Mouse (Mus musculus) kidney, adult 2 months (tissue): ENCODE measurements around the gene Osbpl3. TPM values are rescaled to one million over a fixed set of nuclear protein-coding genes. Genes with fewer than 3 reads are reported as not detected.

Source experiments
- DNase-seq: peaks from one replicate; pipeline ENCODE4 v3.0.0; 2021
- H3K27ac ChIP-seq: fragments of 200-500 bp; 2 replicates; pipeline ENCODE4 v1.5.1; 2012; ENCODE audit warnings: low read depth, low read length, control low read depth, inconsistent platforms; ENCODE audit not compliant: insufficient read depth
- H3K27me3 ChIP-seq: fragments of 200-500 bp; replicated peaks from 2 replicates; pipeline ENCODE4 v1.6.1; 2012; ENCODE audit warnings: mild to moderate bottlenecking, moderate library complexity, low read length, inconsistent platforms; ENCODE audit not compliant: control insufficient read depth, insufficient read depth
- H3K36me3 ChIP-seq: fragments of 200-500 bp; 2 replicates; pipeline ENCODE4 v1.6.1; 2012; ENCODE audit warnings: mild to moderate bottlenecking, moderate library complexity, low read length, inconsistent platforms; ENCODE audit not compliant: control insufficient read depth, insufficient read depth
- H3K4me1 ChIP-seq: fragments of 200-500 bp; 2 replicates; pipeline ENCODE4 v1.6.1; 2011; ENCODE audit warnings: low read length; ENCODE audit not compliant: control insufficient read depth, insufficient read depth
- H3K4me3 ChIP-seq: fragments of 200-500 bp; 2 replicates; pipeline ENCODE4 v1.5.1; 2011; ENCODE audit warnings: mild to moderate bottlenecking, low read depth, low read length, control low read depth; ENCODE audit not compliant: insufficient read depth
- CTCF ChIP-seq: fragments of 200-500 bp; conservative IDR thresholded peaks from 2 replicates; pipeline ENCODE4 v1.5.1; 2011; ENCODE audit warnings: low read depth, mild to moderate bottlenecking, control low read depth, low read length, moderate library complexity, mixed read lengths; ENCODE audit not compliant: insufficient read depth, insufficient read length
- POLR2A ChIP-seq: fragments of 200-500 bp; IDR thresholded peaks from one replicate; pipeline ENCODE4 v1.6.1; 2011; ENCODE audit warnings: low read depth, low read length, control low read depth
- WGBS: fragments of 180-500 bp; shearing (Covaris S2); methylation state at CpG from one replicate; pipeline ENCODE4 v1.1.7; 2018; 5-methylcytosine and 5-hydroxymethylcytosine counted together
- polyA plus RNA-seq: library from polyadenylated mRNA; depleted of rRNA; stranded (reverse); fragments of >200 nt; gene quantifications from 2 replicates; pipeline ENCODE4 v1.2.3, GENCODE M21; 2012

Osbpl3 gene
- polyA plus RNA-seq, 1 experiment = 33.0 TPM

DNA sequence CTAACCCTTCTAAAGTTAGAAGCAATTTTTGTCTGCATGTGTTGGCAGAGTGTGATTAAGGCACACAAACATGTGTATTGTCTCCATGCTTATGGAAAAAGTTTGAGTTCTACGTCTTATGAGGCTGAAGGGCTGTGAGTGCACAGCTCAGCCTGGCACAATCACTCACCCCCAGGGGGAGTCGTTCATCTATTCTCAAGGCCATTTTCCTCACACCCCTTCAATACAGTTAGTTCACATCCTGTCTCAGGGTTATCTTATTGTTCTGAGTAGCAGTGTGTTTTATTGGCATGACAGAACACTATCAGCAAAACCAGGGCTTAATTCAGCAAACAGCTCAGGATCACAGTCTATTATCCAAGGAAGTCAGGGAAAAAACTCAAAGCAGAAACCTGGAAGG, 19.3 kb downstream of the Osbpl3 start:
- no peak for DNase-seq
- WGBS = 67% methylated on average over 2 of the region's 2 CpGs
- Histone ChIP-seq H3K4me3 (no peak overlapping the region), H3K27me3 (no peaks in the 10 kb centered on the region), H3K4me1 (peaks cover 33% of the 10 kb centered on the region; the same call in 1 of the 2 replicates), H3K36me3 (no peaks in the 10 kb centered on the region), H3K27ac (no peak overlapping the region)
- TF ChIP-seq CTCF (no peak; the same call in 1 of the 2 replicates), POLR2A (no peak)

DNA sequence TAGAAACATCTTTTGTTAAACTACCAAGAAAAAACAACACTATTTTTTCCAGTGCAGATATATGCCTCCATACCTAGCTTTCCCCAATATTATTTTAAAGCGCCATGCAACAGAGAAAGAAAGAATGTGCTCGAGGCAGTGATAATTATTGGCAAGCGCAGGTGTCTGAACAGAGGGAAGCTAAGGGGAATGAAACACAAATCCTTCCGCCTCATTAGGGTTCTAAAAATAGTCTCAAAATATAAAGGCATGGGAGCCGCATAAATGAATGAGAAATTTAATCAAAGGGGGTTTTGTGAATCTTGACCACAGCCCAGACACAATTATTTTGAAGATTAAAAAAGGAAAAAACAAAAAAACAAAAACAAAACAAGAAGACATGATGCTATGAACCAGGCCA, 23.5 kb downstream of the Osbpl3 start:
- TF ChIP-seq CTCF (no peak), POLR2A (no peak)
- no peaks in the 10 kb centered on the region for H3K27me3 ChIP-seq
- H3K4me3 ChIP-seq = no peak overlapping the region
- peaks cover 15% of the 10 kb centered on the region; the same call in 1 of the 2 replicates for H3K4me1 ChIP-seq
- no peak for DNase-seq
- 54% methylated on average over 5 of the region's 5 CpGs for WGBS
- H3K27ac ChIP-seq = no peak overlapping the region
- H3K36me3 ChIP-seq = no peaks in the 10 kb centered on the region

DNA sequence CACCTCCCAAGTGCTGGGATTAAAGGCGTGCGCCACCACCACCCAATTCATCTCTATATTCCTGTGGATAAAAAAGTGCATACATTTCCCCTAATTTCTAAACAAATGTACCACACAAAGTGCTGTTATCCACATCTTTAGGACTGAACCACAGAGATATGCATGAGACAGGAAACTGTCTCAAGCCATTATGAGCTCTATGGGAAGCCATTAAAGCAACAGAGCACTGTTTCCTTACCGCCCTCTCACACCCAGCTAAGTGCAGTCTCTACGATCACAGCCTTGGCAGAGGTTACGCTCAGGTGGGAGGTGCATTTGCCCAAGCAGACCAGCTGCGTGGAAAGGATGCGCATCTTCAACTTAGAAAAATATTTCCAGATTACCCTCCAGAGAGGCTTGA, 26.7 kb downstream of the Osbpl3 start:
- H3K4me1 ChIP-seq = peaks cover 9% of the 10 kb centered on the region; the same call in 1 of the 2 replicates
- no peaks in the 10 kb centered on the region for H3K36me3 ChIP-seq
- TF ChIP-seq CTCF (no peak), POLR2A (no peak)
- H3K4me3 ChIP-seq = no peak overlapping the region
- no peak overlapping the region for H3K27ac ChIP-seq
- no peak for DNase-seq
- 86% methylated on average over 7 of the region's 7 CpGs for WGBS
- H3K27me3 ChIP-seq = no peaks in the 10 kb centered on the region

DNA sequence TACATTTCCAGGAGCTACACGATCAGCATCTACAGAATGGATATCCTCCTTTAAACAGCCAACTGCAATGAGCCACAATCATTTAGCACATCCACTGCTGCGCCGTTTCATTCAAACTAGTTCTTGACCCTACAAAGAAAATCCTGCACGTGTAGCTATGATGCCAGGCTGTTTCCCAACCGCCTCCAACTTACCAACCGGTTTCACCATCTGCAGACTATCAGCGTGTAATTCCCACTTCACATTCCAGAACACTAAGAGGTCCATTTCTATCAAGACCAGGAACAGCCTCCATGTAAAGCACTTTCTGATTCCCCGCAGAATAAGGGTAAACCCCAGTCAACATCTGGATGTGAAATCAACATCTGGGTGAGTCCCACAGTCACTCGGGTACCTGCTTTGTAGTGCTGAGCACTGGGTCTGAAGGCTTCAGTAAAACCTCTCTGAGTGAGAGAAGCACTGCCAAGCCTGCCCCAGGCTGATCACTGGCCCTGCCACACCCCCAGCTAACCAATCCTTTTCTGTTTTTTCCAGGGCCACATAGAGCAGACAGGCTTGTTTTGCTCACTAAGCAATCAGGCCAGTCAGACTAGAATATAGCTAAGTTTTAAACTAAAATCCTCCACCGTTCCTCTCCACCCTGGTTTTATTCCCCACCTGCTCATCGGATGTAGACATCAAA, 28.8 kb downstream of the Osbpl3 start:
- Histone ChIP-seq H3K4me3 (no peak overlapping the region), H3K36me3 (no peaks in the 10 kb centered on the region), H3K4me1 (0 out of 2 replicates have a peak, but pooled peaks cover 4% of the 10 kb centered on the region), H3K27ac (no peak overlapping the region), H3K27me3 (no peaks in the 10 kb centered on the region)
- peak; percentile 59 for DNase-seq
- WGBS = 73% methylated on average over 11 of the region's 11 CpGs
- TF ChIP-seq POLR2A (no peak), CTCF (no peak)

DNA sequence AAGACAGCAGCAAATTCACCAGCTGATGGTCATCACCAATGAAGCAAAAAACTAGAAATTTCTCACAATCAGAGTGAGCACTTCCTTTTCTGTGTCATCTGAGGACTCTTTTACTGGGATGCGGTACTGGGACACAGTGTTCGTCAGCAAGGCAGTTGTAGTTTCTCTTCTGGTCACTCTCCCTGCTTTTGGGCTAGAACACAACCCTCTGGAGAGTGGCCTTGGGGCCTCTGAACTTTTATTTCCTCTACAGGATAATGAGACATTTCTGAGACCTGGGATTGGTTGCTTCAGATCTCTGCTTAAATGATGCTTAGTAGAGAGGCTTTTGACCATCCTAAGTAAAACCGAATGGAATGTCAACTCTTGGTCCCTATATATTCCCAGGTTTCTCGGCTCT, 29.4 kb downstream of the Osbpl3 start:
- DNase-seq = no peak
- WGBS = 78% methylated on average over 4 of the region's 4 CpGs
- Histone ChIP-seq H3K36me3 (no peaks in the 10 kb centered on the region), H3K27me3 (no peaks in the 10 kb centered on the region), H3K4me1 (0 out of 2 replicates have a peak, but pooled peaks cover 6% of the 10 kb centered on the region), H3K4me3 (no peak overlapping the region), H3K27ac (no peak overlapping the region)
- no peak for TF ChIP-seq CTCF
- no peak for TF ChIP-seq POLR2A

DNA sequence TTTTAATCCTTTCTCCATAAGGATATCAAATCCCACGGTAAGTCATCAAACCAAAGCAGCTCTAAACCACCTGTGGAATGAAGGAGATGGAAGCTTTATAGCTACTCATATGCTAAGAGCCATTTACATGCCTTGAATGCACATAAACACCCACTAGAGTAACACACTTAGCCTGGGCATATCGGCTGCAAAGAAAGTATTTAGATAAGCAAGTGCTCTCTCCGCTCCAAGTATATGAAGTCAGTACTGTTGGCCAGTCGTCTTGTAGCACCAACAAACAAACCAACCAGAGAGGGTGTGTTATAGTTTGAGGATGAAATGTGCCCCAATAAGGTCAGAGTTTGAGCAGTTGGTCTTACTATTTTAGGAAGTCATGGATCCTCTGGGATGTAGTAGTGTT, 31.7 kb downstream of the Osbpl3 start:
- TF ChIP-seq CTCF = no peak
- TF ChIP-seq POLR2A = no peak
- no peaks in the 10 kb centered on the region for H3K27me3 ChIP-seq
- no peak for DNase-seq
- WGBS = 86% methylated on average over 4 of the region's 4 CpGs
- peaks cover 1% of the 10 kb centered on the region; the same call in 1 of the 2 replicates for H3K36me3 ChIP-seq
- H3K4me1 ChIP-seq = peaks cover 22% of the 10 kb centered on the region; the same call in 1 of the 2 replicates
- H3K4me3 ChIP-seq = no peak overlapping the region
- no peak overlapping the region for H3K27ac ChIP-seq

DNA sequence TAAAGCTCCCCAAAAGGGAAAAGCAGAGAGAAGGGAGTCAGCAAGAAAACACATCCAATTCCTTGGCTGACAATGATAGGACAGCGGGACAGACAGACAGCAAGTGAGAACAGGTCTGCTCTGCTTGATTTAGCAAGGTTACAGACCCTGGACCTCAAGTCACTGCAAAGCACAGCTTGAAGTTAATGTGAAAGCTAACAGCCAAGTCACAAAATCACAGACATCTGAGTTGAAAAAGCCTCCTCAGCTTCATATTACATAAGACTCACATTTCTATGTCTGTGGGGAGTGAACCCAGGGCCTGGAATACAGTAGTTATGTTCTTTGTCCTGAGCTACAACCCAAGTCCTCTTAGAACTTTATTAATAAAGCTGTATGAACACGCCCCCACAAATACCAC, 35.6 kb downstream of the Osbpl3 start:
- H3K4me3 ChIP-seq = no peak overlapping the region
- H3K27ac ChIP-seq = peak overlapping the region; percentile 99
- H3K4me1 ChIP-seq = peaks cover 28% of the 10 kb centered on the region; the same call in 1 of the 2 replicates
- TF ChIP-seq POLR2A (no peak), CTCF (no peak)
- peak; percentile 79 for DNase-seq
- WGBS = 35% methylated on average over 2 of the region's 2 CpGs
- no peaks in the 10 kb centered on the region for H3K27me3 ChIP-seq
- H3K36me3 ChIP-seq = peaks cover 1% of the 10 kb centered on the region; the same call in 1 of the 2 replicates
